Mouse (Mus musculus): ENCODE measurements at regions not wholly inside any gene's neighbourhood (a gene's known extent, or its start where the extent isn't known, plus 50 kb on each side); places are given as distances from the start of the nearest gene placed in this dataset.
A peak's percentile ranks its signal among the peaks of the same experiment; 100 is the strongest.

DNA sequence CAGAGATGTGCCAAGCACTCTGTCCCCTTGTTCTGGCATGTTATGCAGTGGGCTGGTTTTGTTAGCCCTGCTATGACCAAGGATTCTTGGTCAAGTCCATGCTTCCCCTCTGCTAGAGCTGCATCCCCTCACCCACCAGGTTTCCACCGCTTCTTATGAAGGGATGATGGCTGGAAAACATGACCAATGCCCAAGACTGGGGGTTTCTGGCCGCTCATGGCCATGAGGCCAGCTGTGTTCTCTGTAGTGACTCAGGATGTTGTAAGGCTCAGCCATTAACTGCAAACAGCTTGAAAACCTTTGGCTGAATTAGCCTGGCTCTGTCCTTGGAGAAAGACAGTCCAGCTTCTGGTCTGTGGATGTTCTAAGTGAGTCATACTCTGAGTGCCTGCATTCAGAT lies 236.5 kb downstream of the Gm7361 start:
- H3K27me3 ChIP-seq: no peaks in the 10 kb centered on the region
- no peak overlapping the region for H3K27ac ChIP-seq
- no peak overlapping the region for H3K9ac ChIP-seq
- no peaks in the 10 kb centered on the region for H3K4me1 ChIP-seq
- no peak for ATAC-seq (ENCODE audit: low FRiP score)
- H3K4me3 ChIP-seq (replicated peaks): no peak overlapping the region
- no peaks in the 10 kb centered on the region for H3K36me3 ChIP-seq (replicated peaks)
- H3K9me3 ChIP-seq: no peaks in the 10 kb centered on the region
- no peak overlapping the region for H3K4me2 ChIP-seq
- 91% methylated on average over 2 of the region's 2 CpGs for WGBS

DNA sequence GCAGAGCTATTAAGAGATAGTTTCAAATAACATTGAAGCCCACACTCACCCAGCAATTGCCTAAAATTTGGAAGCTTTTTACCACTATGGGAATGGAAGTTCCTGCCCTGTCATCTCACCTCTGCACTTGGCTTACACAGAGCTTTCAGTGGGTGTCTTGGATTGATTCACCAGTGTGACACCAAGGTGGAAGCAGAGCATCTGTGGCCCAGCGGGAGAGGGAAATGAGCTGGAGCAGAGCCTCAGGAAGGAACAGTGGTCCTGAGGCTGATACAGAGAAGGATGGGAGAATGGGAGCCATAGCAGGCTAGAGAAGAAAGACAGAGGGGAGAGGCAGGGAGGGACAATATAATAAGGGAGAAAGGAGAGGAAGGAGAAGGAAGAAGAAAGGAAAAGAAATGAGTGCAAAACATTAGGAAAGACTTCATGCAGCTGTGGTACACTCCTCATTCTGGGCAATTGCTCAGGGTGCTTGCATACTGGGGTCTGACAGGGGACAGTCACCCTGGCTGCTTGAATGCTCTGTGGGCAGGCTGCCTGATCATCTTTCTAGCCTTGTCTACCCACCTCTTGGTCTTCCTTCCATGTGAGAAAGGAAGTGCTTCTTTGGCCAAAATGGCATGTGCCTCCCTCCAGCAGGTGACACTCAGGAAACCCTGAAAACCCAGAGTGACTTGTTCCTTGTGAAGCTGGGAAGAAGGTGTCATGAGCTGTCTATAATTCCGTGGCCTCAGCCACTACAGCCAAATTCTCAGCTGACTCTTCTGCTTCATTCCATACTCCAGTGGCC lies 240.3 kb downstream of the Gm7361 start:
- WGBS: 74% methylated on average over 2 of the region's 2 CpGs
- H3K36me3 ChIP-seq (replicated peaks): no peaks in the 10 kb centered on the region
- ATAC-seq (ENCODE audit: low FRiP score): no peak
- H3K27ac ChIP-seq: no peak overlapping the region
- H3K27me3 ChIP-seq: no peaks in the 10 kb centered on the region
- no peak overlapping the region for H3K9ac ChIP-seq
- no peak overlapping the region for H3K4me2 ChIP-seq
- no peak overlapping the region for H3K4me3 ChIP-seq (replicated peaks)
- no peaks in the 10 kb centered on the region for H3K9me3 ChIP-seq
- no peaks in the 10 kb centered on the region for H3K4me1 ChIP-seq

DNA sequence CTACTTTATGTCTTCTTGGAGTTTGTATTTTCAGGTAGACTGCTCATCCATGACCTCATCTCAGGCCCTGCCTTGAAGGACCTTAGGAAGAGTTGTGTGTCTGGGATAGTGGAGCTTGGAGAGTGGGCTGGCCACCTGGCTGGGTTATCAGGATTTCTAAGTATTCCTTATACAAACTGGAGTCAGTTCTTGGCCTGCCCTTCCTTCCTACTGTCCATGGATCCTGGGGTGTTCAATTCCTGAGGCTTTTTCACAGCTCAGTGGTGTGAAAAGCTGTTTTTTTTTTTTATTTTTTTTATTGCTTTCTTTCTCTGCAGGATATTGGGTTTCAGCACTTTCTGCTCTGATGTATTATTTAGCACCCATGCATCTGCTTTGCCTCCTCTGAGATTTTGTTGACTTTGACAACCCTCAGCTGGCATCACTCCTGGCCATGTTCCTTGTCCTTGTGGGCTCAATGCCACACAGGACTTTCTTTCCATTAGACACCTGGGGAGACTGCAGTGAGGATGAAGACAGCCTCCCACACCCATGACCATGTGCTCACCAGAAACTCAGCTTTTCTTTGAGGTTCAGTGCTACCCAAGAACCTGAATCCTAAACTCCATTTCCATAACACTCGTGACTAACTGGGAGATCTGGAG lies 252.2 kb downstream of the Gm7361 start:
- H3K9ac ChIP-seq: no peak overlapping the region
- no peaks in the 10 kb centered on the region for H3K27me3 ChIP-seq
- 76% methylated on average over 1 of the region's 1 CpGs for WGBS
- no peak overlapping the region for H3K27ac ChIP-seq
- no peak overlapping the region for H3K4me3 ChIP-seq (replicated peaks)
- ATAC-seq (ENCODE audit: low FRiP score): no peak
- no peaks in the 10 kb centered on the region for H3K36me3 ChIP-seq (replicated peaks)
- no peaks in the 10 kb centered on the region for H3K9me3 ChIP-seq
- H3K4me1 ChIP-seq: 0 out of 2 replicates have a peak, but pooled peaks cover 4% of the 10 kb centered on the region
- no peak overlapping the region for H3K4me2 ChIP-seq

- ATAC-seq (ENCODE audit: low FRiP score): 0 out of 2 replicates have a peak, but pooled peaks have one; percentile 6
- WGBS: 39% methylated on average over 5 of the region's 5 CpGs
Observed at GRCm38 (mm10) chr5:26513039-26513955, 255.8 kb downstream of the Gm7361 start.

GRCm38 (mm10) chr5:26535556-26535955 lies 278.1 kb downstream of the Gm7361 start:
- no peaks in the 10 kb centered on the region for H3K27me3 ChIP-seq
- no peak for ATAC-seq (ENCODE audit: low FRiP score)
- no peak overlapping the region for H3K27ac ChIP-seq
- H3K4me3 ChIP-seq (replicated peaks): no peak overlapping the region
- H3K9me3 ChIP-seq: no peaks in the 10 kb centered on the region
- WGBS: 29% methylated on average over 6 of the region's 6 CpGs
- H3K36me3 ChIP-seq (replicated peaks): no peaks in the 10 kb centered on the region
- no peak overlapping the region for H3K4me2 ChIP-seq
- no peak overlapping the region for H3K9ac ChIP-seq
- no peaks in the 10 kb centered on the region for H3K4me1 ChIP-seq

More at GRCm38 (mm10) chr5:26513039-26513955, 255.8 kb downstream of the Gm7361 start:
- no peaks in the 10 kb centered on the region for H3K27me3 ChIP-seq
- H3K36me3 ChIP-seq (replicated peaks): no peaks in the 10 kb centered on the region
- no peak overlapping the region for H3K27ac ChIP-seq
- no peak overlapping the region for H3K9ac ChIP-seq
- H3K4me1 ChIP-seq: 0 out of 2 replicates have a peak, but pooled peaks cover 4% of the 10 kb centered on the region
- no peaks in the 10 kb centered on the region for H3K9me3 ChIP-seq
- no peak overlapping the region for H3K4me3 ChIP-seq (replicated peaks)
- H3K4me2 ChIP-seq: no peak overlapping the region

- WGBS: 96% methylated on average over 1 of the region's 1 CpGs
- H3K36me3 ChIP-seq (replicated peaks): no peaks in the 10 kb centered on the region
- no peak for ATAC-seq (ENCODE audit: low FRiP score)
- no peak overlapping the region for H3K9ac ChIP-seq
- no peak overlapping the region for H3K4me2 ChIP-seq
- no peak overlapping the region for H3K4me3 ChIP-seq (replicated peaks)
- H3K9me3 ChIP-seq: no peaks in the 10 kb centered on the region
- no peaks in the 10 kb centered on the region for H3K27me3 ChIP-seq
- H3K27ac ChIP-seq: no peak overlapping the region
- no peaks in the 10 kb centered on the region for H3K4me1 ChIP-seq
Observed at GRCm38 (mm10) chr5:26563291-26563690, 253.7 kb upstream of the Dpp6 start.

- Histone ChIP-seq H3K9me3 (no peaks in the 10 kb centered on the region), H3K9ac (no peak overlapping the region), H3K4me2 (no peak overlapping the region), H3K4me3 (replicated peaks) (no peak overlapping the region), H3K27me3 (no peaks in the 10 kb centered on the region), H3K36me3 (replicated peaks) (no peaks in the 10 kb centered on the region), H3K4me1 (no peaks in the 10 kb centered on the region), H3K27ac (no peak overlapping the region)
- no peak for ATAC-seq (ENCODE audit: low FRiP score)
- WGBS: 88% methylated on average over 1 of the region's 1 CpGs
Observed at GRCm38 (mm10) chr5:26564056-26564455, 252.9 kb upstream of the Dpp6 start.

- Histone ChIP-seq H3K4me3 (replicated peaks) (no peak overlapping the region), H3K27ac (no peak overlapping the region), H3K9ac (no peak overlapping the region), H3K9me3 (no peaks in the 10 kb centered on the region), H3K4me2 (no peak overlapping the region), H3K4me1 (no peaks in the 10 kb centered on the region), H3K36me3 (replicated peaks) (no peaks in the 10 kb centered on the region), H3K27me3 (no peaks in the 10 kb centered on the region)
- WGBS: 94% methylated on average over 3 of the region's 3 CpGs
- no peak for ATAC-seq (ENCODE audit: low FRiP score)
Observed at GRCm38 (mm10) chr5:26572691-26573191, 244.3 kb upstream of the Dpp6 start.

DNA sequence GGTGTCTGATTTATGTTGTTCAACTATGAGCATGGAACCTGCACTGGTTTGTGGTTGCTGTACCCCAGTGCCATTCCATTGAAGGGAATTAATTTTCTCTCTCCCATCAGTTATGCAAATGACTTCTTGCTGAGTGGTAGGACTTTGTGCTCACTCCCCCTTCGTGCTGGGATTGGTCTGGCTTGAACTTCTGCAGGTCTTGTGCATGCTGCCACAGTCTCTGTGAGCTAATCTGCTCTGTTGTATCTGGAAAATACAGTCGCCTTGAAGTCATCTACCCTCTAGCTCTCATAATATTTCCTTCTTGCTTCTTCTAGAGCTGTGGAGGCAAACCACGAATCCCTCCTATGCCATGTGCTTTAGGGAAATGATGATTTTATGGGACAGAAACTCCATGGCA lies 243.6 kb upstream of the Dpp6 start:
- no peaks in the 10 kb centered on the region for H3K9me3 ChIP-seq
- no peaks in the 10 kb centered on the region for H3K36me3 ChIP-seq (replicated peaks)
- no peak overlapping the region for H3K9ac ChIP-seq
- 71% methylated on average over 3 of the region's 3 CpGs for WGBS
- H3K4me1 ChIP-seq: no peaks in the 10 kb centered on the region
- ATAC-seq (ENCODE audit: low FRiP score): no peak
- H3K27me3 ChIP-seq: no peaks in the 10 kb centered on the region
- no peak overlapping the region for H3K4me3 ChIP-seq (replicated peaks)
- H3K4me2 ChIP-seq: no peak overlapping the region
- no peak overlapping the region for H3K27ac ChIP-seq

GRCm38 (mm10) chr5:26586108-26586507 lies 230.9 kb upstream of the Dpp6 start:
- 87% methylated on average over 5 of the region's 5 CpGs for WGBS
- Histone ChIP-seq H3K9ac (no peak overlapping the region), H3K9me3 (no peaks in the 10 kb centered on the region), H3K4me1 (no peaks in the 10 kb centered on the region), H3K4me2 (no peak overlapping the region), H3K27me3 (no peaks in the 10 kb centered on the region), H3K4me3 (replicated peaks) (no peak overlapping the region), H3K27ac (no peak overlapping the region), H3K36me3 (replicated peaks) (no peaks in the 10 kb centered on the region)
- ATAC-seq (ENCODE audit: low FRiP score): no peak

- Histone ChIP-seq H3K4me3 (replicated peaks) (no peak overlapping the region), H3K27ac (no peak overlapping the region), H3K36me3 (replicated peaks) (no peaks in the 10 kb centered on the region), H3K9me3 (no peaks in the 10 kb centered on the region), H3K27me3 (no peaks in the 10 kb centered on the region), H3K4me1 (no peaks in the 10 kb centered on the region), H3K4me2 (no peak overlapping the region), H3K9ac (no peak overlapping the region)
- WGBS: 92% methylated on average over 6 of the region's 6 CpGs
- ATAC-seq (ENCODE audit: low FRiP score): no peak
Observed at GRCm38 (mm10) chr5:26590886-26591285, 226.1 kb upstream of the Dpp6 start.

GRCm38 (mm10) chr5:26592341-26592740 lies 224.7 kb upstream of the Dpp6 start:
- Histone ChIP-seq H3K27me3 (no peaks in the 10 kb centered on the region), H3K9ac (no peak overlapping the region), H3K4me2 (no peak overlapping the region), H3K4me3 (replicated peaks) (no peak overlapping the region), H3K9me3 (no peaks in the 10 kb centered on the region), H3K4me1 (no peaks in the 10 kb centered on the region), H3K36me3 (replicated peaks) (no peaks in the 10 kb centered on the region), H3K27ac (no peak overlapping the region)
- no peak for ATAC-seq (ENCODE audit: low FRiP score)
- WGBS: 72% methylated on average over 3 of the region's 3 CpGs

Data from forebrain, embryonic 12.5 days (tissue).